Mouse (Mus musculus) T-helper 2 cell (primary cell): ENCODE measurements at regions not wholly inside any gene's neighbourhood (a gene's known extent, or its start where the extent isn't known, plus 50 kb on each side); places are given as distances from the start of the nearest gene placed in this dataset.

Experiments used
- in situ Hi-C: fragments of 300-600 bp; cut with MboI, MseI; formaldehyde crosslinking; loops from one replicate; pipeline ENCODE4 v1.15.1; 2025; ENCODE audit warnings: high pct_unique_total_duplicates

- in situ Hi-C loops = loop anchor here (25.0 kb wide), 1 partner anchor 1164 kb away; no protein-coding TSS in a partner anchor
Measured at GRCm38 (mm10) chr17:9723484-9723883, 54.0 kb upstream of the Pabpc6 start.

GRCm38 (mm10) chr17:9722709-9723108 is 53.2 kb upstream of the Pabpc6 start:
- in situ Hi-C loops = loop anchor here (25.0 kb wide), 1 partner anchor 1165 kb away; no protein-coding TSS in a partner anchor
